Mouse (Mus musculus) macrophage (primary cell): ENCODE results near the gene Ruvbl2. TPM values are rescaled to one million over a fixed set of nuclear protein-coding genes. Genes with fewer than 3 reads are reported as not detected.
"Not testable (repeated sequence)": the region's sequence is repeated elsewhere in the genome, so short reads cannot be mapped to it uniquely, and the experiment has no call there.

Experiments
- H3K27ac ChIP-seq: fragments of 350-480 bp; formaldehyde crosslinking; 2 replicates; pipeline ENCODE4 v1.9.0; 2021
- H3K36me3 ChIP-seq: fragments of 350-480 bp; formaldehyde crosslinking; 2 replicates; pipeline ENCODE4 v1.9.0; 2021; ENCODE audit errors: inconsistent target
- H3K4me3 ChIP-seq: fragments of 350-480 bp; formaldehyde crosslinking; 2 replicates; pipeline ENCODE4 v1.9.0; 2021; ENCODE audit errors: inconsistent target
- H3K79me2 ChIP-seq: fragments of 350-480 bp; formaldehyde crosslinking; 2 replicates; pipeline ENCODE4 v1.9.0; 2021; ENCODE audit errors: inconsistent target
- WGBS: methylation state at CpG from one replicate; pipeline ENCODE4 v1.1.7; 2026; ENCODE audit warnings: inconsistent platforms; ENCODE audit not compliant: missing documents; 5-methylcytosine and 5-hydroxymethylcytosine counted together
- polyA plus RNA-seq: library from polyadenylated mRNA; stranded (reverse); fragments of 250-400 nt; gene quantifications from 3 replicates; pipeline ENCODE4 v1.2.4, GENCODE M21; 2018; ENCODE audit warnings: inconsistent platforms

The Ruvbl2 gene
- polyA plus RNA-seq, 1 experiment from 2014 or later: 14.9 TPM

DNA sequence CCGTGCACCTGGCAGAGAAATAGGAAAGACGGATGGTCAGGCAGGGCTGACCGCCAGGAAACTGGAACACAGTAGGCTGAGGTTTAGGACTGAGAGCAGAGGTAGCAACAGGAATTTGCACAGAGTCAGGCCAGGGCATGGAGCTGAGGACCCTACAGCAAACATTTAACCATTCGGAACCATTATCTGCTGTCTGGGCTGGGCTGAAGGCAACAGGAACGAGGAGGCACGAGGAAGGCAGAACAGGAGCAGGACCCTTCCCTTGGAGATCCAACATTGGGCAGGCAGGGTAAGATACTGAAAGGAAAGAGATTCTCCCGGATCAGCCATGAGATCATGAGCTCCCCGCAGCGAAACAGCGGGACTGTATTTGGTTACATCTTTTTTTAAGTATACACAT, 30.1 kb downstream of the Ruvbl2 start:
- no peak overlapping the region for H3K27ac ChIP-seq
- H3K36me3 ChIP-seq: no peaks in the 10 kb centered on the region
- H3K79me2 ChIP-seq: no peaks in the 10 kb centered on the region
- no peak overlapping the region for H3K4me3 ChIP-seq
- WGBS: 71% methylated on average over 9 of the region's 10 CpGs

DNA sequence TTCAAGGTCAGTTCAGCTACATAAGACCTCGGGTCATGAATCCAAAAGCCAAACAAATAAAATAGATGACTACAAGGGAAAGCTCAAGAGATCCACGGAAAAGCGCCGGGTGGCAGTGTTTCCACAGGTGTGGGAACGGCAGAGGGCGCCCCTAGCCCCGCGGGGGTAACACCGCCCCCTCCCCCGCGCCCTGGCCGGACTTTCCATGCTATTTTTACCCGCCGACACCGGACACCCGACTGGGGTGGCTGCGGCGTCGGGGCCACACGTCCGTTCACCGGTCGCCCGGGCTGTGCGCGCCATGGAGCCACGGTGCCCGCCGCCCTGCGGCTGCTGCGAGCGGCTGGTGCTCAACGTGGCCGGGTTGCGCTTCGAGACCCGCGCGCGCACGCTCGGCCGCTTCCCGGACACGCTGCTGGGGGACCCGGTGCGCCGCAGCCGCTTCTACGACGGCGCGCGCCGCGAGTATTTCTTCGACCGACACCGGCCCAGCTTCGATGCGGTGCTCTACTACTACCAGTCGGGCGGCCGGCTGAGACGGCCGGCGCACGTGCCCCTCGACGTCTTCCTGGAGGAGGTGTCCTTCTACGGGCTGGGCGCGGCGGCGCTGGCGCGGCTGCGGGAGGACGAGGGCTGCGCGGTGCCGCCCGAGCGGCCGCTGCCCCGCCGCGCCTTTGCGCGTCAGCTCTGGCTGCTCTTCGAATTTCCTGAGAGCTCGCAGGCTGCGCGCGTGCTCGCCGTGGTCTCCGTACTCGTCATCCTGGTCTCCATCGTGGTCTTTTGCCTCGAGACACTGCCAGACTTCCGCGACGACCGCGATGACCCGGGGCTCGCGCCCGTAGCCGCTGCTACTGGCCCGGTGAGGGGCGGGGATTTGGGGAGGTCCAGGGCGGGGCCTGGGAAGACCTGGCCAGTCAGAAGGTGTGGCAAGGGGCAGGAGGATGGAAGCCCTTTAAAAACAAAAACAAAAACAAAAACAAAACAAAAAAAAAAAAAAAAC, 31.4 kb downstream of the Ruvbl2 start:
- H3K4me3 ChIP-seq: no peak overlapping the region

GRCm38 (mm10) chr7:45405091-45406075, 32.5 kb downstream of the Ruvbl2 start, which contains the start of gene Kcna7:
Gene Kcna7, plus strand, starts transcription at chr7:45405653.
- 11% methylated on average over 27 of the region's 28 CpGs for WGBS
- no peaks in the 10 kb centered on the region for H3K79me2 ChIP-seq
- H3K27ac ChIP-seq: no peak within 1 kb of the TSS
- no peaks in the 10 kb centered on the region for H3K36me3 ChIP-seq
- no peak within 1 kb of the TSS for H3K4me3 ChIP-seq

More for the DNA sequence above, 31.4 kb downstream of the Ruvbl2 start:
- 1% methylated on average over 104 of the region's 114 CpGs for WGBS
- Histone ChIP-seq H3K27ac (no peak overlapping the region), H3K36me3 (no peaks in the 10 kb centered on the region), H3K79me2 (no peaks in the 10 kb centered on the region)

GRCm38 (mm10) chr7:45403532-45404261, 34.2 kb downstream of the Ruvbl2 start:
- Histone ChIP-seq H3K79me2 (no peaks in the 10 kb centered on the region), H3K36me3 (no peaks in the 10 kb centered on the region), H3K27ac (no peak overlapping the region), H3K4me3 (no peak overlapping the region)
- 39% methylated on average over 6 of the region's 6 CpGs for WGBS

- WGBS: 88% methylated on average over 10 of the region's 10 CpGs
- no peaks in the 10 kb centered on the region for H3K36me3 ChIP-seq
Observed at GRCm38 (mm10) chr7:45401521-45402085, 36.3 kb downstream of the Ruvbl2 start.

GRCm38 (mm10) chr7:45396787-45397186, 41.1 kb downstream of the Ruvbl2 start:
- WGBS: 50% methylated on average over 2 of the region's 2 CpGs
- Histone ChIP-seq H3K4me3 (no peak overlapping the region), H3K36me3 (peaks cover 8% of the 10 kb centered on the region; the same call in 1 of the 2 replicates), H3K27ac (no peak overlapping the region), H3K79me2 (peaks cover 35% of the 10 kb centered on the region)

More at GRCm38 (mm10) chr7:45401521-45402085, 36.3 kb downstream of the Ruvbl2 start:
- H3K27ac ChIP-seq: no peak overlapping the region
- H3K4me3 ChIP-seq: no peak overlapping the region
- no peaks in the 10 kb centered on the region for H3K79me2 ChIP-seq

GRCm38 (mm10) chr7:45396337-45396775, 41.5 kb downstream of the Ruvbl2 start:
- WGBS: 4% methylated on average over 2 of the region's 3 CpGs
- not testable (repeated sequence) for H3K36me3 ChIP-seq
- H3K27ac ChIP-seq: peak overlapping the region; percentile 76
- peaks cover 40% of the 10 kb centered on the region for H3K79me2 ChIP-seq
- peak overlapping the region; percentile 92 for H3K4me3 ChIP-seq

- under 1% methylated on average over 60 of the region's 60 CpGs for WGBS
- Histone ChIP-seq H3K36me3 (peaks cover 13% of the 10 kb centered on the region; the same call in 1 of the 2 replicates), H3K79me2 (peaks cover 46% of the 10 kb centered on the region), H3K27ac (peak within 1 kb of the TSS; percentile 86), H3K4me3 (peak within 1 kb of the TSS; percentile 92)
Observed at GRCm38 (mm10) chr7:45395578-45396336, 42.1 kb downstream of the Ruvbl2 start, which contains the start of gene Snrnp70. Gene Snrnp70, minus strand, starts transcription at chr7:45395742.

GRCm38 (mm10) chr7:45395129-45395541, 42.8 kb downstream of the Ruvbl2 start:
- under 1% methylated on average over 18 of the region's 20 CpGs for WGBS
- Histone ChIP-seq H3K4me3 (peak overlapping the region; percentile 92), H3K79me2 (peaks cover 52% of the 10 kb centered on the region), H3K27ac (peak overlapping the region; percentile 86), H3K36me3 (peaks cover 18% of the 10 kb centered on the region; the same call in 1 of the 2 replicates)

DNA sequence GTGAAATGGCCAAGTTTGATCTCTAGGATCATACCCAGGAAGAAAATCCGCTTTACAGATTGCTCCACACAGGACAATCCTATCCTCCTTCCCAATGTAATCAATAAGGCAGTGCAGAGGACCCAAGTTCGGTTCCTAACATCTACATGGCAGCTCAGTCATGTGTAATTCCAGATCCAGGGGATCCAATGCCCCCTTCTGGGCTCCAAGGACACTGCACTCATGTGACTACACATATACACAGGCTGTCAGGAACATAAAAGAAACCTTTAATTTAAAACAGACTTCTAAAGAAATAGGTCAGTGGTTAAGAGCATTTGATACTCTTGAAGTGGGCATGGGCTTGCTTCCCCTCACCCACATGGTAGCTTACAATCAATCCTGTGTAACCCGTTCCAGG, 51.8 kb downstream of the Ruvbl2 start:
- Histone ChIP-seq H3K36me3 (peaks cover 78% of the 10 kb centered on the region), H3K4me3 (no peak overlapping the region), H3K27ac (no peak overlapping the region), H3K79me2 (peaks cover 86% of the 10 kb centered on the region)
- WGBS: 100% methylated on average over 3 of the region's 3 CpGs

DNA sequence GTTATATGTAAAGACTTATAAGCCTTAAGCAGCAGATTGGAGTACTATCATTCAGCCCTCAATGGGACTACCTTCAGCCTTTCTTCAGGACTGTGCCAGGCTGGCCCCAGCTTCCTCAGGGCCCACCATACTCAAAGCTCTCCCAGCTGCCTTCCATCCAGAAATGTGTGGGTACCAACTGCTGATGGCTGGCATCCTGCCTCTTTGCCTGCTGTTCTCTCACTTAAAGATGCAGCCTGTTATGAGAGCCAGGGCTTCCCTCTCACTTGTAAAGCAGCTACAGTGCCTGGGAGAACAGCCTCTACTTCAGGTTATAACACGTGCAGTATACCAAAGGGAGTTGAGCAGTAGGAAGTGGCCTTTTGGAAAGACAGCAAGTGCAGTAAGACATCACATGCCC, 61.8 kb downstream of the Ruvbl2 start:
- 82% methylated on average over 1 of the region's 1 CpGs for WGBS
- no peak overlapping the region for H3K4me3 ChIP-seq

GRCm38 (mm10) chr7:45374620-45375019, 63.3 kb downstream of the Ruvbl2 start:
- H3K4me3 ChIP-seq: no peak overlapping the region
- WGBS: 86% methylated on average over 8 of the region's 8 CpGs

More for the DNA sequence above, 61.8 kb downstream of the Ruvbl2 start:
- Histone ChIP-seq H3K27ac (no peak overlapping the region), H3K79me2 (peaks cover 8% of the 10 kb centered on the region; the same call in 1 of the 2 replicates), H3K36me3 (peaks cover 48% of the 10 kb centered on the region)

DNA sequence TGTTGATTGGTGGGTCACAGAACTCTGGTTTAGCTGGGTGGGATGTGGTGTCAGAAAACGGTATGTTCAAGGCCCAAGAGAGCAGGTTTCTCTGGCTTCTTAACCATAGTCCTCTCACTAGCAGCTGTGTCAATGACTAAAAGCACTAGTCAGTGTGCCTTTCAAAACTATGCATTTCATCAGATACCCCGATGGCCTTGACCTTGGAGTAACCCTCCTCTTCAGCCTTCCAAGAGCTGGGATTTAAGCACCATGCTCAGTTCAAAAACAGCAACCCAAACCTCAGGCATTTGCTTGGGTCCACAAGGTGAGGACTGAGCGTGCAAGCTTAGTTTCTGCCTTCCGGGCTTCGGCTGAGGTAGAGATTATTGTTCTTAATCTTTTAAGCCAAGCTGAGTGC, 65.5 kb downstream of the Ruvbl2 start:
- H3K79me2 ChIP-seq: no peaks in the 10 kb centered on the region
- no peak overlapping the region for H3K4me3 ChIP-seq
- peaks cover 14% of the 10 kb centered on the region for H3K36me3 ChIP-seq
- WGBS: 85% methylated on average over 5 of the region's 5 CpGs
- H3K27ac ChIP-seq: no peak overlapping the region

More at GRCm38 (mm10) chr7:45374620-45375019, 63.3 kb downstream of the Ruvbl2 start:
- Histone ChIP-seq H3K27ac (no peak overlapping the region), H3K79me2 (no peaks in the 10 kb centered on the region; the same call in 1 of the 2 replicates), H3K36me3 (peaks cover 35% of the 10 kb centered on the region)
